Mouse (Mus musculus) embryo, embryonic 10.5 days (tissue): ENCODE results near the gene Ctdspl.

Source experiments
- DNase-seq: peaks from one replicate; pipeline ENCODE4 v3.0.0-alpha.2; 2015; ENCODE audit warnings: low spot score

Ctdspl gene

GRCm38 (mm10) chr9:119064296-119064695 lies 138.0 kb downstream of the Ctdspl start:
- no peak for DNase-seq

- peak; percentile 89 for DNase-seq
Observed at GRCm38 (mm10) chr9:119067601-119068000, 141.3 kb downstream of the Ctdspl start.

GRCm38 (mm10) chr9:119068266-119068665 lies 142.0 kb downstream of the Ctdspl start:
- no peak for DNase-seq

- no peak for DNase-seq
Observed at GRCm38 (mm10) chr9:119070173-119070825, 144.0 kb downstream of the Ctdspl start.

DNA sequence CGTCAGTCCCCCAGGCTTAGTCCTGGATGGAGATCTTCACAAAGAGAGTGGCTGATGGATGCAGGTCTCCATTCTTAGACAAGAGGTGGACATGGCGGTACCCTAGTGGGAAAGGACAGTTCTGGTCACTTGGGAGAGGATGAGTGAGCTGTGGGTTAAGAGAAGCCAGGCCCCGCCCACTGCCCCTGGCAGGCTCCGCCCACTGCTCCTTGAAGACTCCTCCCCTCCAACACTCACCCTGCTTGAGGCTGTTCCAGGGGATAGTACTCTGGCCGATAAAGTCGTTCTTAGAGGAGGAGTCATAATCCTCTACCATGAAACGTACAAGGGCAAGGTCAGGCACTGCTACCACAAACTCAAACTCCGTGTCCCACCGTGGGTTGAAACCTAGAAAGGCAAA lies 145.5 kb downstream of the Ctdspl start:
- DNase-seq = no peak

GRCm38 (mm10) chr9:119073184-119073895 lies 147.1 kb downstream of the Ctdspl start:
- no peak for DNase-seq

DNA sequence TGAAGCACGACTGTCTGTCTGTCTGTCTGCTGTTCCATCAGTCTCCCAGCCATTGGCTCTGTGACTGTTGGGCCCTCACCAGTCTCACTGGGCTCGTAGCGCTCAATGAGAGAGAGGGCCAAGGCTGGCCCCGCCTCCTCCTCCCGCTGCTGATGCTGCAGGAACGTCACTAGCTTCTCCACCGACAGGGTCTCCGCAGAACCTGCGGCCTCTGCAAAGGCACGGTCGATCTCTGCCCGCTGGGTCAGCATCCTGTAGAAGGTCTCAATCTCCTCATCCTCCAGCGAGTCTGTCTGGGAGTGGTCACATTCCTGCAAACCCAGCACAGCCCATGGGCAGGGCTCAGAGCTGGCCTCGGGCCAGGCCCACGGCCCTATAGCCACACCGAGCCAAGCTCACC lies 149.4 kb downstream of the Ctdspl start:
- no peak for DNase-seq

DNA sequence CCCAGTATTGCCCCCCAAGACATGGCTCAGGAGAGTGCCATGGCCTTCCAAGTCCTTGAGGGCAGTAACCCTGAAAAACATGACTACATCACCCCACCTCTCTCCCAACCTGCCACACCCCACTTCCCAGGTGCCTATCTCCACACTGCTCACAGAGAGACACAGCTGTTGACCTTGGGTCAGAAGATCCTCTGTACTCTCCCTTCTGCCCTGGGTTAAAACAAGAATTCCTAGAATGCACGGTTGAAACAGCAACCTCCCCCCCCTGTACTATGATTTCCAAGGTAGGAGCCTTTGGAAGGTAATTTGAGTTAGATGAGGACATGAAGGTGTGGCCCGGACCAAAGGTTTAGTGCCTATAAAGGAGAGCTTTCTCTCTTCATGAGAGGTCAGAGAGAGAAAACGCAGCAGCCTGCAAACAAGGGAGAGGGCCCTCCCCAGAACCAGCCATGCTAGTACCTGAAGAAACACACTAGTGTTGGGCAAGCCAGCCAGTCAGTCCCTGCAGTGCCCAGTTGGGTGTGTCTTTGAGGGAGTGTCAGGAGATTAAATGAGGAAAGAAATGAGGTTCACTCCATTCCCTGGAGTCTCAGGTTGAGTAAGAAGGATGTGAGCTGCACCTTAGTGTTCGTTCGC lies 153.9 kb downstream of the Ctdspl start:
- DNase-seq = no peak

GRCm38 (mm10) chr9:119082039-119082438 lies 155.8 kb downstream of the Ctdspl start:
- DNase-seq = peak; percentile 60

DNA sequence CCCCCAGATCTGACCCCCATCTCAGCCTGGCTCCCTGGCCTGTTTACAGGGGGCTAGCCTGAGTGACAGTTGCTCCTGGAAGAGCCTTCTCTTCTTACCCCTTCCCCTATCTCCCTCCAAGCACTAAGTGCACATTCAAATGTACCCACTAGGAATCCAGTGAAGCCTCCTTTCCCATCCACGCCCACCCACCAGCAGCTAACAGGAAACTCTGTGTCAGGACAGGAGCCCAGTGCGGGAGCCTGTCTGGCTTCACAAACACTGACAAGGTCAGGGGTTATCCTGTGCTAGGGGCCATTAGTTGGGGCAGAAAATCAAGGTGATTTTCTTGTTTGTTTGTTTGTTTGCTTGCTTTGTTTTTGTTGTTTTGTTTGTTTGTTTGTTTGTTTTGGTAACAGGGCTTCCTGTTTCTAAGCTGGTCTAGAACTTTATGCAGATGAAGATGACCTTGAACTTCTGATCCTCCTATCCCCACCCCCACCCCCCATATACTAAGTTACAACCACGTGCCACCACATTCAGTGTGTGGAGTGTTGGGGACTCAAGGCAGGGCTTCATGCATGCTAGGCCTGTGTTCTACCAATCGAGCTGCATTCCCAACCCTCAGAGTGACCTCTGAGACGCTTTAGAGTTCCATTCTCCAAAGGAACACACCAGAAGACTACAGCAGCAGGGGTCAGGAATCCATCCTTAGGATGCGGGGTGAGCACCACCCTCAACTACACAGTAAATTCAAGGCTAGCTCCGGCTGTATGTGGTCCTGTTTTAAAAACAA lies 156.6 kb downstream of the Ctdspl start:
- peak; percentile 42 for DNase-seq

DNA sequence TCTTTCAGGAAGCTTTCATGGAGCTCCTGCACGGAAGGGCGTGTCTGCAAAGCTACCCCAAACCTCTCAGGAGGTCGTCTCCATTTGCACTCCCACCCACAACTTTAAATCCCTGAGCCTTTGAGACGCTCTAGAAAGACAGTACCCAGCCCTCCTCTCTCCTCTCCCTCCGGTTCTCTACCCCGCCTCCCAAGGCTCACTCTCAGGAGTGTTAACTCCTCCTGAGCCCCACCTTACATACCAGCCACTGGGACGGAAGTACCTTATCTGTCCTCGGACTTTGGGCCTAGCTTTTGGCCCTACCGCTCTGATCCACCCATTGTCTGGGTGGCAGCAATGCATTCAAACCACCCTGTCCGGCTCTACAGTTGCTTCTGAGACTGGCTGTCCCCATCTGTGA lies 157.7 kb downstream of the Ctdspl start:
- no peak for DNase-seq

GRCm38 (mm10) chr9:119086451-119086850 lies 160.2 kb downstream of the Ctdspl start:
- DNase-seq = no peak

DNA sequence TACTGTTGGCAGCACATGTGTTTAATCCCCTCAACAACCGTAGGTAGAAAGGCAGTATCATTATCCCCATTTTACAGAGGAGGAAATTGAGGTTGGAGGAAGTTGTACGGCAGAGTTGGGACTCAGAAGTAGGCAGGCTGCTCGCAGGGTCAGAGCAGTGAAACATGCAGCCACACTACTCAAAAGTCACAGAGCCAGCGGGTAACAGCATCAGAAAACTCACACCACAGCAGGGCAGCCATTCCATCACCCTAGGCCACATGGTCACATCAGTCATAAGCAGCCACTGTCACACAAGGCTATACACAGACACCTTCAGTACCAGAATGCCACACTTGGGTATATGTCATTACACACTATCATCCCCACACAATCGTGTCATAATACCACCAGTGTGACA lies 161.1 kb downstream of the Ctdspl start:
- no peak for DNase-seq

GRCm38 (mm10) chr9:119088148-119088801 lies 162.0 kb downstream of the Ctdspl start:
- DNase-seq = peak; percentile 93

DNA sequence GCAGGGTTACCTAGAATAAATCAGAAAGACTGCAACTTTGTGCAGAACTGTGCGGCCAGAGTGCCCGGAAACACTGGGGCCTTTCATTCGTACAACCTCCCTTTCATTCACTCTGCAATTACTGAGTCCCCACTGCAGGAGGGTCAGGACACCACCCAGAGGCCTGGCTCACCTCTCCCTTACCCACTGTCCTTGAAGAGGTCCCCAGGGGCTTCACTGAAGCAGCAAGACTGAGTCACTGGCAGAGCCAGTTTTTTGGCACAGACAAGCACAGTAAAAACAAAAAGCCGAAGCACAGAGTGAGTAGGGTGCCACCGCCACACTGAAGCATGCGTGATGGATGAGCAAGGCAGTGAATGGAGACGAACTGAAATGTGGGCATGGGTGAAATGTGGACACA lies 163.2 kb downstream of the Ctdspl start:
- DNase-seq = no peak

- DNase-seq = no peak
Observed at GRCm38 (mm10) chr9:119090462-119090861, 164.2 kb downstream of the Ctdspl start.

GRCm38 (mm10) chr9:119091581-119092310 lies 165.5 kb downstream of the Ctdspl start:
- DNase-seq = no peak

DNA sequence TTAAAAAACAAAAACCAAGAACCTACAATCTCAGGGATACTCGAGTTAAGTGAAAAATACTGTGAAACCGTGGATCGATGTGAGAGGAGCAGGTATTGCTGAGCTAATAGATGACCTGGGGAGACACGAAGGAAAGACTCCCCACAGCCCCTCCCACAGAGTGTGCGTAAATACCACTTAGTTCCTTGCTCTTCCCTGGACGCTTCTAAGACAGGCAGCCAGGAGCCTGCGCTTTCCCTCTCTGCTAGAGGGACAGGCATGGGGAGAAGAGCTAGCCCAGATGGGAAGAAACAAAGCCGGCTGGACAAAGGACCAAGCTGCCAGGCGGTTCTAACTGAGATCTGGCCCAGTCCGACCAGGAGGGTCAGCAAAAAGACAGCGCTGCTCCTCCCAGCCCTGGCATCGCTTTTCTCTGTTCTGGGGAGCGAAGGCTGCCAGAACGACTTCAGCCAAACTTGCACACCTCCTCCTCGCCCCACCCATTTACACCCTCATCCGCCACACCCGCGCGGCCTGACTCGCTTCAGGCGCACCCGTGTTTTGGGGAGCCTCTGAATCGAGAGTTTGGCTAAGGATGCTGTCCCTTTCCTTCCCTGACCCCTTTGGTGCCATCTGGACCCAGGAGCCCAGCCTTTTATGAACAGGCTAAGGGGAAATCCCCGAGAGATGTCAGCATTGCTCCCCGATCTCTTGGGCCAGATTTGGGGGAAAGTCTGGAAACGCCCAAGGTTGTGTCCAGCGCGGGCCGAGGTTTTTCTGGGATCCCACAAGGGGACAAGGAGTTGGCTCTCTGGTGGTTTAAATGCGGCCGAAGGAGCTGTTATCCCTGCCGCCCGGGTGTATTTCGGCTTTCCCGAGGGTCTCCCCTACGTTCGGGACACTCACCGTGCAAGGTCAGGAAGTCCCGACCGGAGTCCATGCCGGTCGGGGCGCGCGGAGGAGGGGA lies 166.5 kb downstream of the Ctdspl start:
- DNase-seq = peak; percentile 54
